Mouse (Mus musculus): ENCODE measurements around the gene Mrpl53. TPM values are rescaled to one million over a fixed set of nuclear protein-coding genes. Genes with fewer than 3 reads are reported as not detected.

Gene Mrpl53
- polyA plus RNA-seq, 1 experiment from 2014 or later, result 129 TPM

- Histone ChIP-seq H3K4me1 (ENCODE audit: control insufficient read depth, insufficient read depth, low read length) (peaks cover 9% of the 10 kb centered on the region), H3K27me3 (ENCODE audit: control insufficient read depth, insufficient read depth, low read length) (no peaks in the 10 kb centered on the region), H3K4me2 (ENCODE audit: low read depth, low read length) (peak overlapping the region; percentile 88), H3K9ac (replicated peaks; ENCODE audit: low read length) (peak overlapping the region; percentile 76), H3K27ac (replicated peaks; ENCODE audit: low read depth, low read length) (peak overlapping the region; percentile 99), H3K4me3 (ENCODE audit: low read depth, low read length) (peak overlapping the region; percentile 50), H3K36me3 (replicated peaks; ENCODE audit: control insufficient read depth, insufficient read depth, low read depth, low read length) (no peaks in the 10 kb centered on the region), H3K9me3 (replicated peaks; ENCODE audit: control insufficient read depth, low read length) (no peaks in the 10 kb centered on the region)
- ATAC-seq (replicated peaks; ENCODE audit: insufficient number of reproducible peaks, low FRiP score, low TSS enrichment, low read depth) (peak; percentile 21), DNase-seq (ENCODE audit: low spot score) (peak; percentile 73)
- WGBS, result under 1% methylated on average over 11 of the region's 11 CpGs
Measured at GRCm38 (mm10) chr6:83138056-83138455, 29.2 kb downstream of the Mrpl53 start.

GRCm38 (mm10) chr6:83140044-83140443 lies 31.2 kb downstream of the Mrpl53 start:
- Histone ChIP-seq H3K4me3 (ENCODE audit: low read depth, low read length) (no peak overlapping the region), H3K27me3 (ENCODE audit: control insufficient read depth, insufficient read depth, low read length) (no peaks in the 10 kb centered on the region), H3K36me3 (replicated peaks; ENCODE audit: control insufficient read depth, insufficient read depth, low read depth, low read length) (no peaks in the 10 kb centered on the region), H3K4me1 (ENCODE audit: control insufficient read depth, insufficient read depth, low read length) (peaks cover 9% of the 10 kb centered on the region), H3K27ac (replicated peaks; ENCODE audit: low read depth, low read length) (no peak overlapping the region), H3K9ac (replicated peaks; ENCODE audit: low read length) (no peak overlapping the region), H3K4me2 (ENCODE audit: low read depth, low read length) (no peak overlapping the region), H3K9me3 (replicated peaks; ENCODE audit: control insufficient read depth, low read length) (no peaks in the 10 kb centered on the region)
- WGBS, result 86% methylated on average over 8 of the region's 8 CpGs
- ATAC-seq (replicated peaks; ENCODE audit: insufficient number of reproducible peaks, low FRiP score, low TSS enrichment, low read depth) (no peak), DNase-seq (ENCODE audit: low spot score) (no peak)

- Histone ChIP-seq H3K9ac (replicated peaks; ENCODE audit: low read length) (peak overlapping the region; percentile 55), H3K27ac (replicated peaks; ENCODE audit: low read depth, low read length) (no peak overlapping the region), H3K4me1 (ENCODE audit: control insufficient read depth, insufficient read depth, low read length) (peaks cover 9% of the 10 kb centered on the region), H3K36me3 (replicated peaks; ENCODE audit: control insufficient read depth, insufficient read depth, low read depth, low read length) (no peaks in the 10 kb centered on the region), H3K27me3 (ENCODE audit: control insufficient read depth, insufficient read depth, low read length) (no peaks in the 10 kb centered on the region), H3K4me2 (ENCODE audit: low read depth, low read length) (peak overlapping the region; percentile 68), H3K9me3 (replicated peaks; ENCODE audit: control insufficient read depth, low read length) (no peaks in the 10 kb centered on the region), H3K4me3 (ENCODE audit: low read depth, low read length) (peak overlapping the region; percentile 27; the same call in 1 of the 2 replicates)
- no peak for ATAC-seq (replicated peaks; ENCODE audit: insufficient number of reproducible peaks, low FRiP score, low TSS enrichment, low read depth)
- DNase-seq (ENCODE audit: low spot score), result no peak
- 22% methylated on average over 4 of the region's 4 CpGs for WGBS
Measured at GRCm38 (mm10) chr6:83141636-83142035, 32.8 kb downstream of the Mrpl53 start.

DNA sequence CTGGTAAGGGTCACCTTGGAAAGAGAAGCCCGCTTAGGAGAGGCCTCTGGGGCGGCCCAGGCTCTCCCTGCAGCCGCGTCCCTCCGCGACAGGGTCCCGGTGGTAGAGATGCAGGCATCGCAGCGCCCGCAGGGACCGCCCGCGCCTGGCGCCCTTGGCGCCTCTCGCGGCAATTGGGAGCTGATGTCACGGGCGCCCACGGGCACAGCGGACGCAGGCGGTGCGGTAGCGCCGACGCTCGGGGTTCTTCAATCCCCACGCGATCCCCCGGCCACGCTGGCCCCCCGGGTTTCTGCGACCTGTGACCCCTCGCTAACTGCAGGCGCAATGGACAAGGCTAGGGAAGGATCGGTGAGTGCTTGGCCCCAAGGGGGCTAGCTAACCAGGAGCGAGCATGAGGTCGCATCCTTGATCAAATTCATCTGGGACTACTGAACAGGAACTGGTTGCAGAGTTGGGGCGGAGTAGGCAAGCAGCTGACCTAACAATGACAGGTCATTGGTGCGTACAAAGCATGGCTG lies 33.4 kb downstream of the Mrpl53 start:
- Histone ChIP-seq H3K9me3 (replicated peaks; ENCODE audit: control insufficient read depth, low read length) (no peaks in the 10 kb centered on the region), H3K36me3 (replicated peaks; ENCODE audit: control insufficient read depth, insufficient read depth, low read depth, low read length) (no peaks in the 10 kb centered on the region), H3K4me2 (ENCODE audit: low read depth, low read length) (peak overlapping the region; percentile 68), H3K9ac (replicated peaks; ENCODE audit: low read length) (peak overlapping the region; percentile 55), H3K27me3 (ENCODE audit: control insufficient read depth, insufficient read depth, low read length) (no peaks in the 10 kb centered on the region), H3K27ac (replicated peaks; ENCODE audit: low read depth, low read length) (0 out of 2 replicates have a peak overlapping the region, but pooled peaks have one; percentile 28), H3K4me1 (ENCODE audit: control insufficient read depth, insufficient read depth, low read length) (peaks cover 9% of the 10 kb centered on the region), H3K4me3 (ENCODE audit: low read depth, low read length) (peak overlapping the region; percentile 27)
- DNase-seq (ENCODE audit: low spot score) (no peak), ATAC-seq (replicated peaks; ENCODE audit: insufficient number of reproducible peaks, low FRiP score, low TSS enrichment, low read depth) (no peak)
- WGBS, result 2% methylated on average over 41 of the region's 41 CpGs

DNA sequence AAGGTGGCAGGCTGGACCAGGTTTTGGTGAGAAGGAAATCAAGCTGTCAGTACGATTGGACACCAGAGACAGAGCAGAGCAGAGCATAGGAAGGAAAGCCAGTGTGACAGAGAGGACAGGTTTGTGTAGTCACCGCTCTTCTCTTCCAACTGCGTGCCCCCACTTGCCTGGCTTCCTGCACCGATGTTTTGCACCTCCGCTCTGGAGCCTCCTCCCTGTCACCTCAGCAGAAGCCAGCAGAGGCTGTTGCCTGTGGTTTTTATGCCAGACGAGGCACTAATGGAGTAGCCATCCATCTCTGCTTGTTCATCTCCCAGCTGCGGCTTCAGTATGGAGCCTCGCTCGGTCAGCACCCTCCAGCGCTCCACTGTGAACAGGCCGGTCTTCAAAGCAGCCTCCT lies 34.0 kb downstream of the Mrpl53 start:
- WGBS, result 54% methylated on average over 11 of the region's 11 CpGs
- H3K9me3 ChIP-seq (replicated peaks; ENCODE audit: control insufficient read depth, low read length), result no peaks in the 10 kb centered on the region
- peaks cover 9% of the 10 kb centered on the region for H3K4me1 ChIP-seq (ENCODE audit: control insufficient read depth, insufficient read depth, low read length)
- no peaks in the 10 kb centered on the region for H3K27me3 ChIP-seq (ENCODE audit: control insufficient read depth, insufficient read depth, low read length)
- no peak for DNase-seq (ENCODE audit: low spot score)
- H3K36me3 ChIP-seq (replicated peaks; ENCODE audit: control insufficient read depth, insufficient read depth, low read depth, low read length), result no peaks in the 10 kb centered on the region
- H3K4me3 ChIP-seq (ENCODE audit: low read depth, low read length), result no peak overlapping the region
- H3K27ac ChIP-seq (replicated peaks; ENCODE audit: low read depth, low read length), result no peak overlapping the region
- H3K4me2 ChIP-seq (ENCODE audit: low read depth, low read length), result no peak overlapping the region
- no peak for ATAC-seq (replicated peaks; ENCODE audit: insufficient number of reproducible peaks, low FRiP score, low TSS enrichment, low read depth)
- no peak overlapping the region for H3K9ac ChIP-seq (replicated peaks; ENCODE audit: low read length)

- Histone ChIP-seq H3K4me2 (ENCODE audit: low read depth, low read length) (no peak overlapping the region), H3K27me3 (ENCODE audit: control insufficient read depth, insufficient read depth, low read length) (no peaks in the 10 kb centered on the region), H3K4me1 (ENCODE audit: control insufficient read depth, insufficient read depth, low read length) (peaks cover 7% of the 10 kb centered on the region), H3K36me3 (replicated peaks; ENCODE audit: control insufficient read depth, insufficient read depth, low read depth, low read length) (no peaks in the 10 kb centered on the region; the same call in none of the 2 replicates), H3K4me3 (ENCODE audit: low read depth, low read length) (no peak overlapping the region), H3K27ac (replicated peaks; ENCODE audit: low read depth, low read length) (no peak overlapping the region), H3K9me3 (replicated peaks; ENCODE audit: control insufficient read depth, low read length) (no peaks in the 10 kb centered on the region), H3K9ac (replicated peaks; ENCODE audit: low read length) (no peak overlapping the region)
- WGBS, result 89% methylated on average over 2 of the region's 2 CpGs
- ATAC-seq (replicated peaks; ENCODE audit: insufficient number of reproducible peaks, low FRiP score, low TSS enrichment, low read depth) (no peak), DNase-seq (ENCODE audit: low spot score) (no peak)
Measured at GRCm38 (mm10) chr6:83145209-83145608, 36.4 kb downstream of the Mrpl53 start.

- Histone ChIP-seq H3K27me3 (ENCODE audit: control insufficient read depth, insufficient read depth, low read length) (no peaks in the 10 kb centered on the region), H3K9me3 (replicated peaks; ENCODE audit: control insufficient read depth, low read length) (no peaks in the 10 kb centered on the region), H3K36me3 (replicated peaks; ENCODE audit: control insufficient read depth, insufficient read depth, low read depth, low read length) (no peaks in the 10 kb centered on the region; the same call in none of the 2 replicates), H3K9ac (replicated peaks; ENCODE audit: low read length) (no peak overlapping the region), H3K4me2 (ENCODE audit: low read depth, low read length) (no peak overlapping the region), H3K4me1 (ENCODE audit: control insufficient read depth, insufficient read depth, low read length) (peaks cover 7% of the 10 kb centered on the region), H3K27ac (replicated peaks; ENCODE audit: low read depth, low read length) (no peak overlapping the region), H3K4me3 (ENCODE audit: low read depth, low read length) (no peak overlapping the region)
- DNase-seq (ENCODE audit: low spot score) (no peak), ATAC-seq (replicated peaks; ENCODE audit: insufficient number of reproducible peaks, low FRiP score, low TSS enrichment, low read depth) (no peak)
- WGBS, result 71% methylated on average over 9 of the region's 9 CpGs
Measured at GRCm38 (mm10) chr6:83145805-83146204, 37.0 kb downstream of the Mrpl53 start.

DNA sequence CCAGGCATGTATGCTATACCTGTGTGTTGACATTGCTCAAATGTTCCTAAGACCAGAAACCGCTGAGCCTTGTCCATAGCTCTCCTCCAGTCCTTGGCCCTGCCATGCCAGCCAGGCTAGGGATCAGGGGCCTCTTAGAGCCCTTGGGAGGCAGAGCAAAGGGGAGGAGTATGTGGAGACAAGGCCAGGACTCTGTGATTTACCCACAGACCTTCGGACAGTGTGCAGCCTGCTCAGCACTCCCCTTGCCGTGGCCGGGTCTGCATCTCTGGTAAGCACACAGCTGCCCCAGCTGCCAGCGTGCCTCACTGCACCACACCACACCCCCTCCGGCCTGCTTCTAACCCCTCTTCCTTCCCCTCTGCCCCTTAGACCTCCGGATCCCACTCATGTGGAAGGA lies 38.4 kb downstream of the Mrpl53 start:
- peaks cover 4% of the 10 kb centered on the region for H3K36me3 ChIP-seq (replicated peaks; ENCODE audit: control insufficient read depth, insufficient read depth, low read depth, low read length)
- no peaks in the 10 kb centered on the region for H3K27me3 ChIP-seq (ENCODE audit: control insufficient read depth, insufficient read depth, low read length)
- no peak for DNase-seq (ENCODE audit: low spot score)
- no peak overlapping the region for H3K27ac ChIP-seq (replicated peaks; ENCODE audit: low read depth, low read length)
- WGBS, result 65% methylated on average over 7 of the region's 7 CpGs
- H3K4me3 ChIP-seq (ENCODE audit: low read depth, low read length), result no peak overlapping the region
- no peak overlapping the region for H3K4me2 ChIP-seq (ENCODE audit: low read depth, low read length)
- H3K9ac ChIP-seq (replicated peaks; ENCODE audit: low read length), result no peak overlapping the region
- ATAC-seq (replicated peaks; ENCODE audit: insufficient number of reproducible peaks, low FRiP score, low TSS enrichment, low read depth), result no peak
- peaks cover 2% of the 10 kb centered on the region for H3K4me1 ChIP-seq (ENCODE audit: control insufficient read depth, insufficient read depth, low read length)
- H3K9me3 ChIP-seq (replicated peaks; ENCODE audit: control insufficient read depth, low read length), result no peaks in the 10 kb centered on the region

All from embryonic facial prominence, embryonic 11.5 days (tissue).